Mouse (Mus musculus) v-Abl transformed pro-B cells (cell line): ENCODE measurements around the gene Fbxw17.
"Not testable (repeated sequence)": the region's sequence is repeated elsewhere in the genome, so short reads cannot be mapped to it uniquely, and the experiment has no call there.

Source experiments
- in situ Hi-C, 2 experiments: fragments of 400-800 bp; cut with MboI; formaldehyde crosslinking; loops; one replicate each; pipeline ENCODE4 v1.15.1; 2025; ENCODE audit not compliant: unreplicated experiment in 2 of 2

The Fbxw17 gene

GRCm38 (mm10) chr13:50417389-50418183 lies at the start of gene Fbxw17:
Gene Fbxw17, plus strand, starts transcription at chr13:50417864.
- in situ Hi-C loops: no loop called here

GRCm38 (mm10) chr13:50372934-50373705 lies 44.5 kb upstream of the Fbxw17 start:
- in situ Hi-C loops: not testable (repeated sequence)

- in situ Hi-C loops: not testable (repeated sequence)
These were observed 28.5 kb upstream of the Fbxw17 start for GRCm38 (mm10) chr13:50389146-50389545.

GRCm38 (mm10) chr13:50418421-50418820 lies 757 bp downstream of the Fbxw17 start:
- in situ Hi-C loops: no loop called here

GRCm38 (mm10) chr13:50423625-50424209 lies 6.1 kb downstream of the Fbxw17 start:
- in situ Hi-C loops: no loop called here

GRCm38 (mm10) chr13:50424517-50424916 lies 6.9 kb downstream of the Fbxw17 start:
- in situ Hi-C loops: no loop called here

GRCm38 (mm10) chr13:50426686-50427085 lies 9.0 kb downstream of the Fbxw17 start:
- in situ Hi-C loops: no loop called here

GRCm38 (mm10) chr13:50443812-50444211 lies 26.1 kb downstream of the Fbxw17 start, which contains the start of gene Gm47429:
Gene Gm47429, minus strand, starts transcription at chr13:50443912.
- in situ Hi-C loops: no loop called here

- in situ Hi-C loops: no loop called here
These were observed 27.6 kb downstream of the Fbxw17 start for GRCm38 (mm10) chr13:50445261-50445660.

GRCm38 (mm10) chr13:50452266-50452665 lies 34.6 kb downstream of the Fbxw17 start:
- in situ Hi-C loops: not testable (repeated sequence)

GRCm38 (mm10) chr13:50453426-50453825 lies 35.8 kb downstream of the Fbxw17 start:
- in situ Hi-C loops: no loop called here

- in situ Hi-C loops: not testable (repeated sequence)
These were observed 42.8 kb downstream of the Fbxw17 start for GRCm38 (mm10) chr13:50460433-50460832.

GRCm38 (mm10) chr13:50464621-50465562 lies 47.2 kb downstream of the Fbxw17 start:
- in situ Hi-C loops: no loop called here

GRCm38 (mm10) chr13:50467007-50467406 lies 49.3 kb downstream of the Fbxw17 start, which contains the start of gene Nutm2:
Gene Nutm2, plus strand, starts transcription at chr13:50467307.
- in situ Hi-C loops: no loop called here
